Mouse (Mus musculus): ENCODE measurements around the gene A630095N17Rik.

GRCm38 (mm10) chr1:75222926-75223325 is 9.0 kb downstream of the A630095N17Rik start:
- no peak for TF ChIP-seq CTCF (IDR thresholded peaks at IDR 0.05; ENCODE audit: borderline replicate concordance, insufficient read depth, low read length)
- TF ChIP-seq POLR2A (IDR thresholded peaks at IDR 0.05; ENCODE audit: low read depth, low read length), result no peak

Measured in embryonic fibroblast, embryonic 13.5 days (primary cell).